Mouse (Mus musculus): ENCODE measurements around the gene Dusp9.

- TF ChIP-seq CTCF (IDR thresholded peaks at IDR 0.05; ENCODE audit: low read depth, low read length) (no peak), GATA1 (IDR thresholded peaks at IDR 0.05; ENCODE audit: borderline replicate concordance, low read length) (no peak), TAL1 (conservative IDR thresholded peaks at IDR 0.05; ENCODE audit: low read depth, low read length) (no peak), GATA2 (IDR thresholded peaks at IDR 0.05; ENCODE audit: borderline replicate concordance, low read depth, low read length) (no peak), POLR2AphosphoS5 (IDR thresholded peaks at IDR 0.05; ENCODE audit: insufficient replicate concordance, low read depth, low read length) (no peak)
Measured at GRCm38 (mm10) chrX:73619401-73619800, 19.8 kb upstream of the Dusp9 start.

Data from G1E (cell line).